Mouse (Mus musculus): ENCODE measurements around the gene Avp. TPM values are rescaled to one million over a fixed set of nuclear protein-coding genes. Genes with fewer than 3 reads are reported as not detected.

The Avp gene
- polyA plus RNA-seq, 1 experiment from 2014 or later: not detected

- Histone ChIP-seq H3K4me1 (no peaks in the 10 kb centered on the region), H3K27ac (replicated peaks) (no peak overlapping the region), H3K9ac (no peak overlapping the region), H3K4me3 (no peak overlapping the region), H3K27me3 (replicated peaks) (no peaks in the 10 kb centered on the region), H3K4me2 (no peak overlapping the region), H3K36me3 (peaks cover 96% of the 10 kb centered on the region), H3K9me3 (no peaks in the 10 kb centered on the region)
- 87% methylated on average over 8 of the region's 8 CpGs for WGBS
- ATAC-seq (ENCODE audit: extremely low read depth, insufficient number of reproducible peaks, low FRiP score, low TSS enrichment): no peak
Measured at GRCm38 (mm10) chr2:130538876-130539546, 43.3 kb downstream of the Avp start.

GRCm38 (mm10) chr2:130536890-130537289, 45.5 kb downstream of the Avp start:
- Histone ChIP-seq H3K9ac (no peak overlapping the region), H3K4me2 (no peak overlapping the region), H3K9me3 (no peaks in the 10 kb centered on the region), H3K27ac (replicated peaks) (no peak overlapping the region), H3K27me3 (replicated peaks) (no peaks in the 10 kb centered on the region), H3K4me1 (no peaks in the 10 kb centered on the region), H3K4me3 (no peak overlapping the region), H3K36me3 (peaks cover 95% of the 10 kb centered on the region)
- WGBS: 72% methylated on average over 3 of the region's 3 CpGs
- ATAC-seq (ENCODE audit: extremely low read depth, insufficient number of reproducible peaks, low FRiP score, low TSS enrichment): no peak

GRCm38 (mm10) chr2:130535017-130535416, 47.3 kb downstream of the Avp start:
- H3K4me1 ChIP-seq: no peaks in the 10 kb centered on the region
- no peak for ATAC-seq (ENCODE audit: extremely low read depth, insufficient number of reproducible peaks, low FRiP score, low TSS enrichment)
- peaks cover 89% of the 10 kb centered on the region for H3K36me3 ChIP-seq
- no peak overlapping the region for H3K4me2 ChIP-seq
- 83% methylated on average over 6 of the region's 6 CpGs for WGBS
- H3K4me3 ChIP-seq: no peak overlapping the region
- H3K27me3 ChIP-seq (replicated peaks): no peaks in the 10 kb centered on the region
- H3K9me3 ChIP-seq: no peaks in the 10 kb centered on the region
- no peak overlapping the region for H3K9ac ChIP-seq
- H3K27ac ChIP-seq (replicated peaks): no peak overlapping the region

- H3K36me3 ChIP-seq: peaks cover 82% of the 10 kb centered on the region
- WGBS: 82% methylated on average over 2 of the region's 2 CpGs
- no peaks in the 10 kb centered on the region for H3K9me3 ChIP-seq
- no peak overlapping the region for H3K4me2 ChIP-seq
- H3K4me1 ChIP-seq: peaks cover 5% of the 10 kb centered on the region
- no peaks in the 10 kb centered on the region for H3K27me3 ChIP-seq (replicated peaks)
- no peak overlapping the region for H3K27ac ChIP-seq (replicated peaks)
- H3K9ac ChIP-seq: no peak overlapping the region
- H3K4me3 ChIP-seq: no peak overlapping the region
- no peak for ATAC-seq (ENCODE audit: extremely low read depth, insufficient number of reproducible peaks, low FRiP score, low TSS enrichment)
Measured at GRCm38 (mm10) chr2:130532201-130532600, 50.2 kb downstream of the Avp start.

Small RNAs within 50 kb of the gene (microRNA-seq; reads per million reads assigned to microRNA genes)
- gene Gm23876: not detected

Other genes with a start within 250 kb of the Avp start
- 34.6 and 40.6 TPM in 2 replicates for gene Cpxm1, start 185.0 kb downstream of the Avp start, polyA plus RNA-seq (2015; fragmentation: Nextera tagmentation; extraction: Ambion mirVana)
- not detected in 2 replicates for gene Gm28372, start 177.3 kb downstream of the Avp start, polyA plus RNA-seq (2015; fragmentation: Nextera tagmentation; extraction: Ambion mirVana)
- not detected in 2 replicates for gene 1700020A23Rik, start 177.3 kb downstream of the Avp start, polyA plus RNA-seq (2015; fragmentation: Nextera tagmentation; extraction: Ambion mirVana)
- gene Tmem239, start 176.1 kb downstream of the Avp start, polyA plus RNA-seq (2015; fragmentation: Nextera tagmentation; extraction: Ambion mirVana): 0.11 TPM in 1 of 2 replicates, not detected in the other
- 51.8 and 55.4 TPM in 2 replicates for gene Vps16, start 158.2 kb downstream of the Avp start, polyA plus RNA-seq (2015; fragmentation: Nextera tagmentation; extraction: Ambion mirVana)
- 7.0 and 7.1 TPM in 2 replicates for gene Pced1a, start 157.9 kb downstream of the Avp start, polyA plus RNA-seq (2015; fragmentation: Nextera tagmentation; extraction: Ambion mirVana)
- 64.0 and 64.6 TPM in 2 replicates for gene Ptpra, start 132.3 kb downstream of the Avp start, polyA plus RNA-seq (2015; fragmentation: Nextera tagmentation; extraction: Ambion mirVana)
- 71.8 and 72.3 TPM in 2 replicates for gene Mrps26, start 18.8 kb downstream of the Avp start, polyA plus RNA-seq (2015; fragmentation: Nextera tagmentation; extraction: Ambion mirVana)
- not detected in 2 replicates for gene Oxt, start 6.4 kb downstream of the Avp start, polyA plus RNA-seq (2015; fragmentation: Nextera tagmentation; extraction: Ambion mirVana)
- gene Fastkd5, start 47.5 kb upstream of the Avp start, polyA plus RNA-seq (2015; fragmentation: Nextera tagmentation; extraction: Ambion mirVana): 11.9 and 12.0 TPM in 2 replicates
- gene Ubox5, start 47.5 kb upstream of the Avp start, polyA plus RNA-seq (2015; fragmentation: Nextera tagmentation; extraction: Ambion mirVana): 7.3 TPM in 2 replicates
- 1.5 and 1.8 TPM in 2 replicates for gene Lzts3, start 60.2 kb upstream of the Avp start, polyA plus RNA-seq (2015; fragmentation: Nextera tagmentation; extraction: Ambion mirVana)
- gene Ddrgk1, start 82.1 kb upstream of the Avp start, polyA plus RNA-seq (2015; fragmentation: Nextera tagmentation; extraction: Ambion mirVana): 39.4 and 43.6 TPM in 2 replicates
- gene Itpa, start 85.1 kb upstream of the Avp start, polyA plus RNA-seq (2015; fragmentation: Nextera tagmentation; extraction: Ambion mirVana): 80.9 and 83.2 TPM in 2 replicates
- 0.12 and 0.19 TPM in 2 replicates for gene Slc4a11, start 115.0 kb upstream of the Avp start, polyA plus RNA-seq (2015; fragmentation: Nextera tagmentation; extraction: Ambion mirVana)